Mouse (Mus musculus): ENCODE measurements around the gene T. TPM values are rescaled to one million over a fixed set of nuclear protein-coding genes. Genes with fewer than 3 reads are reported as not detected.
A peak's percentile ranks its signal among the peaks of the same experiment; 100 is the strongest.

Gene T
- polyA plus RNA-seq, 1 experiment from 2014 or later = 0.61 TPM

DNA sequence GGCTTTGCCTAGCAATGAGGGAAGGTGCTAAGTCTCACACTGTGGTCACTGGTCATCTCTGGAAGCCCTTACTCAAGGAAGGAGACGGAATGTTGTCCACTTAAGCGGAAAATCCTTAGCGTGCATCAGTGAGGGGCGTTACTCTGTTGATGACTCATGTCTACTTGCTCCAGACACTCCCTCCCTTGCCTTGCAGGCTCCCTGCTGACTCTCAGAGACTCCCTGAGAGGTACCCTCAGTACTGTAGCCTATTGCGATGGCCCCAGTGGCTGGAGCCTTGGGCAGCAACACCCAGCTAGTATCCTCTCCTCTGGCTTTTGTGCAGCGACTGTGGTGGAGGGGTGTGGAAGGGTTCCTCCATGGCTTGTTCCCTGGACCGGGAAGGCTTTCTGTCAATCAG lies 21.4 kb downstream of the T start:
- no peak overlapping the region for H3K4me3 ChIP-seq (replicated peaks; ENCODE audit: low read length)
- H3K27ac ChIP-seq (ENCODE audit: low read length) = no peak overlapping the region
- no peaks in the 10 kb centered on the region for H3K9me3 ChIP-seq (ENCODE audit: control insufficient read depth, low read length)
- no peak overlapping the region for H3K9ac ChIP-seq (replicated peaks; ENCODE audit: low read depth, low read length)
- no peaks in the 10 kb centered on the region for H3K36me3 ChIP-seq (ENCODE audit: control insufficient read depth, insufficient read depth)
- WGBS = 64% methylated on average over 7 of the region's 7 CpGs
- H3K27me3 ChIP-seq (replicated peaks; ENCODE audit: control insufficient read depth, insufficient read depth, low read length) = no peaks in the 10 kb centered on the region
- H3K4me1 ChIP-seq (replicated peaks; ENCODE audit: control insufficient read depth, insufficient read depth, low read length) = peaks cover 7% of the 10 kb centered on the region; the same call in 1 of the 2 replicates
- ATAC-seq = no peak
- no peak overlapping the region for H3K4me2 ChIP-seq (ENCODE audit: low read length)

- H3K9me3 ChIP-seq (ENCODE audit: control insufficient read depth, low read length) = no peaks in the 10 kb centered on the region
- no peaks in the 10 kb centered on the region for H3K27me3 ChIP-seq (replicated peaks; ENCODE audit: control insufficient read depth, insufficient read depth, low read length)
- 45% methylated on average over 9 of the region's 9 CpGs for WGBS
- H3K36me3 ChIP-seq (ENCODE audit: control insufficient read depth, insufficient read depth) = no peaks in the 10 kb centered on the region
- H3K27ac ChIP-seq (ENCODE audit: low read length) = 0 out of 2 replicates have a peak overlapping the region, but pooled peaks have one; percentile 10
- H3K4me3 ChIP-seq (replicated peaks; ENCODE audit: low read length) = no peak overlapping the region
- H3K4me1 ChIP-seq (replicated peaks; ENCODE audit: control insufficient read depth, insufficient read depth, low read length) = peaks cover 7% of the 10 kb centered on the region; the same call in 1 of the 2 replicates
- H3K9ac ChIP-seq (replicated peaks; ENCODE audit: low read depth, low read length) = no peak overlapping the region
- no peak overlapping the region for H3K4me2 ChIP-seq (ENCODE audit: low read length)
- ATAC-seq = no peak; the same call in 1 of the 2 replicates
Measured at GRCm38 (mm10) chr17:8456856-8457460, 22.7 kb downstream of the T start.

DNA sequence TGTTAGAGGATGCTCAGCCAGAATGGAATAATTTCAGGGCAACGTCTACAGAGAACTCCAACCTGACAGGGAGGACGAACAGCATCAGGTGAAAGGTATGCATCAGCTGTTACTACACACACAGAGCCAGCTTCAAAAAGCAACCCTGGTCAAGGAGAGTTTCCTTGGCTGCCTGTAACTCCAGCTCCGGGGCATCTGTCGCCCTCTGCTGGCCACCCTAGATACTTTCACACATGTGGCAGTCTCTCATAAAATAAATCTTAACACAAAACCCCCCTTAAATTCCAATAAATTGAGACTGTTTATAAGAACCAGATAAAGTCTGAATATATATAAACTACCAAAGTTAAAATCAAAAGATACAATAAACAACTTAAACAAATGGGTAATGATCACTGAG lies 27.3 kb downstream of the T start:
- H3K4me2 ChIP-seq (ENCODE audit: low read length) = no peak overlapping the region
- H3K9me3 ChIP-seq (ENCODE audit: control insufficient read depth, low read length) = no peaks in the 10 kb centered on the region
- no peak overlapping the region for H3K4me3 ChIP-seq (replicated peaks; ENCODE audit: low read length)
- H3K27ac ChIP-seq (ENCODE audit: low read length) = no peak overlapping the region
- H3K9ac ChIP-seq (replicated peaks; ENCODE audit: low read depth, low read length) = no peak overlapping the region
- WGBS = 7% methylated on average over 4 of the region's 4 CpGs
- no peak for ATAC-seq
- H3K27me3 ChIP-seq (replicated peaks; ENCODE audit: control insufficient read depth, insufficient read depth, low read length) = no peaks in the 10 kb centered on the region
- H3K36me3 ChIP-seq (ENCODE audit: control insufficient read depth, insufficient read depth) = no peaks in the 10 kb centered on the region
- H3K4me1 ChIP-seq (replicated peaks; ENCODE audit: control insufficient read depth, insufficient read depth, low read length) = peaks cover 9% of the 10 kb centered on the region

- Histone ChIP-seq H3K4me3 (replicated peaks; ENCODE audit: low read length) (no peak overlapping the region), H3K4me2 (ENCODE audit: low read length) (no peak overlapping the region), H3K4me1 (replicated peaks; ENCODE audit: control insufficient read depth, insufficient read depth, low read length) (peaks cover 2% of the 10 kb centered on the region; the same call in 1 of the 2 replicates), H3K36me3 (ENCODE audit: control insufficient read depth, insufficient read depth) (no peaks in the 10 kb centered on the region), H3K9ac (replicated peaks; ENCODE audit: low read depth, low read length) (no peak overlapping the region), H3K27me3 (replicated peaks; ENCODE audit: control insufficient read depth, insufficient read depth, low read length) (no peaks in the 10 kb centered on the region), H3K27ac (ENCODE audit: low read length) (no peak overlapping the region), H3K9me3 (ENCODE audit: control insufficient read depth, low read length) (no peaks in the 10 kb centered on the region)
- WGBS = 28% methylated on average over 9 of the region's 9 CpGs
- ATAC-seq = peak; percentile 80
Measured at GRCm38 (mm10) chr17:8463482-8464128, 29.4 kb downstream of the T start.

DNA sequence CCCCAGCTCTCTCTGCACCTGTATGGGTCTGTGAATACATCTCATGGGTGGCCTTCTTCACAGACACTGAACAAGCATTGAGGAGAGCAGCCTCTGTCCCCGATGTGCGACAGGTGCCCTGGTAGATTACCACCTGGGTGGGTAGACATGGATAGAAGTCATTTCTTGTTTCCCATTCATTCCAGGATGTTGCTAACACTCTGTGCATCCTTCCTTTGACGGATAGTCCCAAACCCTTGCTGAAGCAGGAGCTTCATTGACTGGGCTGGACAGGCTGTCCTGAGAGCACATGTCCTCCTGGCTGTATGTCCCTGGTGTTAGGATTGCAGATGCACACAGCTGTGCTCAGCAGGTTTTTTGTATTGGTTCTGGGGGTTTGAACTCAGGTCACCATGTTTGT lies 33.5 kb downstream of the T start:
- no peak for ATAC-seq
- Histone ChIP-seq H3K4me3 (replicated peaks; ENCODE audit: low read length) (no peak overlapping the region), H3K9me3 (ENCODE audit: control insufficient read depth, low read length) (no peaks in the 10 kb centered on the region), H3K9ac (replicated peaks; ENCODE audit: low read depth, low read length) (no peak overlapping the region), H3K4me2 (ENCODE audit: low read length) (no peak overlapping the region), H3K27ac (ENCODE audit: low read length) (no peak overlapping the region), H3K27me3 (replicated peaks; ENCODE audit: control insufficient read depth, insufficient read depth, low read length) (no peaks in the 10 kb centered on the region), H3K4me1 (replicated peaks; ENCODE audit: control insufficient read depth, insufficient read depth, low read length) (peaks cover 2% of the 10 kb centered on the region; the same call in 1 of the 2 replicates), H3K36me3 (ENCODE audit: control insufficient read depth, insufficient read depth) (no peaks in the 10 kb centered on the region)
- WGBS = 89% methylated on average over 3 of the region's 3 CpGs

- H3K4me2 ChIP-seq (ENCODE audit: low read length) = no peak overlapping the region
- H3K9me3 ChIP-seq (ENCODE audit: control insufficient read depth, low read length) = no peaks in the 10 kb centered on the region
- no peaks in the 10 kb centered on the region for H3K36me3 ChIP-seq (ENCODE audit: control insufficient read depth, insufficient read depth)
- no peaks in the 10 kb centered on the region for H3K27me3 ChIP-seq (replicated peaks; ENCODE audit: control insufficient read depth, insufficient read depth, low read length)
- H3K4me3 ChIP-seq (replicated peaks; ENCODE audit: low read length) = no peak overlapping the region
- 16% methylated on average over 19 of the region's 19 CpGs for WGBS
- H3K27ac ChIP-seq (ENCODE audit: low read length) = no peak overlapping the region
- ATAC-seq = peak; percentile 83; the same call in 1 of the 2 replicates
- no peak overlapping the region for H3K9ac ChIP-seq (replicated peaks; ENCODE audit: low read depth, low read length)
- H3K4me1 ChIP-seq (replicated peaks; ENCODE audit: control insufficient read depth, insufficient read depth, low read length) = no peaks in the 10 kb centered on the region
Measured at GRCm38 (mm10) chr17:8468716-8469344, 34.6 kb downstream of the T start.

- Histone ChIP-seq H3K27me3 (replicated peaks; ENCODE audit: control insufficient read depth, insufficient read depth, low read length) (no peaks in the 10 kb centered on the region), H3K9me3 (ENCODE audit: control insufficient read depth, low read length) (no peaks in the 10 kb centered on the region), H3K4me1 (replicated peaks; ENCODE audit: control insufficient read depth, insufficient read depth, low read length) (no peaks in the 10 kb centered on the region), H3K27ac (ENCODE audit: low read length) (no peak overlapping the region), H3K4me2 (ENCODE audit: low read length) (no peak overlapping the region), H3K4me3 (replicated peaks; ENCODE audit: low read length) (no peak overlapping the region), H3K36me3 (ENCODE audit: control insufficient read depth, insufficient read depth) (no peaks in the 10 kb centered on the region), H3K9ac (replicated peaks; ENCODE audit: low read depth, low read length) (no peak overlapping the region)
- WGBS = 77% methylated on average over 3 of the region's 3 CpGs
- ATAC-seq = no peak
Measured at GRCm38 (mm10) chr17:8478554-8478953, 44.3 kb downstream of the T start.

GRCm38 (mm10) chr17:8479493-8480128 lies 45.4 kb downstream of the T start:
- no peaks in the 10 kb centered on the region for H3K4me1 ChIP-seq (replicated peaks; ENCODE audit: control insufficient read depth, insufficient read depth, low read length)
- H3K4me2 ChIP-seq (ENCODE audit: low read length) = no peak overlapping the region
- H3K4me3 ChIP-seq (replicated peaks; ENCODE audit: low read length) = no peak overlapping the region
- H3K36me3 ChIP-seq (ENCODE audit: control insufficient read depth, insufficient read depth) = no peaks in the 10 kb centered on the region
- H3K27me3 ChIP-seq (replicated peaks; ENCODE audit: control insufficient read depth, insufficient read depth, low read length) = no peaks in the 10 kb centered on the region
- no peak overlapping the region for H3K27ac ChIP-seq (ENCODE audit: low read length)
- ATAC-seq = no peak
- no peaks in the 10 kb centered on the region for H3K9me3 ChIP-seq (ENCODE audit: control insufficient read depth, low read length)
- WGBS = 90% methylated on average over 9 of the region's 9 CpGs
- H3K9ac ChIP-seq (replicated peaks; ENCODE audit: low read depth, low read length) = no peak overlapping the region

DNA sequence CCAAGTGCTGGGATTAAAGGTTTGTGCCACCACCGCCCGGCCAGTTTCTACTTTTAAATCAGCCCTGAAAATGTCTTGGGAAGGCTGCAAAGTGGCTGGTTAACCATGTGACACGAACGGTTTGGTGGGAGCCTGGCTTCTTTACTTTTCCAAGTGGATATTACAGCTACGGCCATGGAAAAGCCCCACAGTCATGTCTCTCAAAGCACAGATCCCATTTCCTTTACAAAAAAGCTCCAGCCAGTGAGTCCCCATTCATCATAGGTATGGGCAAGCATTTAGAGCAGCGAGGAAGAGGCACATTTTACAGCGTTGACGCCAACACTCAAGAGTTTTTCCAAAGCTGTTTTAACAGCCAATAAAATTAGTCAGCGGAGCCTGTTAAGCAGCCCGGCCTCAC lies 47.6 kb downstream of the T start:
- no peak overlapping the region for H3K4me3 ChIP-seq (replicated peaks; ENCODE audit: low read length)
- H3K27me3 ChIP-seq (replicated peaks; ENCODE audit: control insufficient read depth, insufficient read depth, low read length) = no peaks in the 10 kb centered on the region
- no peak overlapping the region for H3K4me2 ChIP-seq (ENCODE audit: low read length)
- H3K36me3 ChIP-seq (ENCODE audit: control insufficient read depth, insufficient read depth) = no peaks in the 10 kb centered on the region
- no peaks in the 10 kb centered on the region for H3K4me1 ChIP-seq (replicated peaks; ENCODE audit: control insufficient read depth, insufficient read depth, low read length)
- no peaks in the 10 kb centered on the region for H3K9me3 ChIP-seq (ENCODE audit: control insufficient read depth, low read length)
- WGBS = 79% methylated on average over 10 of the region's 10 CpGs
- ATAC-seq = no peak
- no peak overlapping the region for H3K9ac ChIP-seq (replicated peaks; ENCODE audit: low read depth, low read length)
- no peak overlapping the region for H3K27ac ChIP-seq (ENCODE audit: low read length)
